Mouse (Mus musculus): ENCODE data around the gene Lrrfip2. TPM values are rescaled to one million over a fixed set of nuclear protein-coding genes. Genes with fewer than 3 reads are reported as not detected.

The Lrrfip2 gene
- polyA plus RNA-seq, 1 experiment from 2014 or later: 18.5 TPM

DNA sequence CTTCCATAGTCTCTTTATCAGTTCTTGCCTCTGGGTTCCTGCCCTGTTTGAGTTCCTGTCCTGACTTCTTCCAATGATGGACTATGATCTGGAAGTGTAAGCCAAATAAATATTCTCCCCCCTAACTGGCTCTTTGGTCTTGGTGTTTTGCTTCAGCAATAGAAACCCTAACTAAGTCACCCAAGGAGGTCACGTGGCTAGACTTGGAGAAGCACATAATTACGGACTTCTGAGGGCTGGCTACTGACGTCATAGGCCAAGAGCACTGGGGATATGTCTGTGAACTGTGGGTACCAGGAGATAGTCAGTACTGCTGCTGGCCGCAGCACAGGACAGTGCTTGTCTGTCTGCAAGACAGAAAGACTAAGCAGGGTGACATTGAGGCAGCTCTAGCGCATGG lies 35.6 kb upstream of the Lrrfip2 start:
- no peaks in the 10 kb centered on the region for H3K9me3 ChIP-seq (ENCODE audit: low read length)
- no peaks in the 10 kb centered on the region for H3K4me1 ChIP-seq (ENCODE audit: insufficient read depth)
- H3K9ac ChIP-seq (replicated peaks): no peak overlapping the region
- H3K36me3 ChIP-seq (replicated peaks; ENCODE audit: insufficient read depth, low read length): no peaks in the 10 kb centered on the region
- no peak overlapping the region for H3K27ac ChIP-seq (ENCODE audit: low read depth)
- no peak overlapping the region for H3K4me2 ChIP-seq (ENCODE audit: low read depth, low read length)
- DNase-seq: no peak
- H3K27me3 ChIP-seq (ENCODE audit: insufficient read depth, low read length): no peaks in the 10 kb centered on the region
- H3K4me3 ChIP-seq (ENCODE audit: low read depth, low read length): no peak overlapping the region
- no peak for TF ChIP-seq CTCF (IDR thresholded peaks at IDR 0.05; ENCODE audit: low read depth)
- no peak for ATAC-seq
- 76% methylated on average over 5 of the region's 5 CpGs for WGBS (ENCODE audit: insufficient replicate concordance)

DNA sequence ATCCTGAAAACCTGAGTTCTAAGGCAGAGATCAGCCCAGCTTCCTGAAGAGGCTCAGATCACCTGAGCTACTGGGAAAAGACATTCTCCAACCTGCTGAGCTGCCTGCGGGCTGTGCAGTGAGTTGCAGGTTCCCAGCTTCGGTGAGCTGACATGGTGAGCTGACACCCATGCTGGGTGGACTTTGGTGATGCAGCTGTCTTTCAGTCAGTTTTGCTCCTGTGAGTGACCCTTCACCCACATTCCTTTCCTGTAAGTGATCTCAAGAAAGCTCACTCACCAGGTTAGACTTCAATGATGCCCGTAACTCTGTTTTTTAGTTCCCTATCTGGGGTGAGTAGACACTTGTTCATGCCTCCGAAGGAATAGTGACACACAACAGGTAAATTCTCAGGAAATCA lies 32.1 kb upstream of the Lrrfip2 start:
- H3K9me3 ChIP-seq (ENCODE audit: low read length): no peaks in the 10 kb centered on the region
- ATAC-seq (no peak), DNase-seq (no peak)
- no peak overlapping the region for H3K27ac ChIP-seq (ENCODE audit: low read depth)
- 44% methylated on average over 4 of the region's 4 CpGs for WGBS (ENCODE audit: insufficient replicate concordance)
- no peaks in the 10 kb centered on the region for H3K27me3 ChIP-seq (ENCODE audit: insufficient read depth, low read length)
- no peak for TF ChIP-seq CTCF (IDR thresholded peaks at IDR 0.05; ENCODE audit: low read depth)
- no peak for TF ChIP-seq EP300 (IDR thresholded peaks at IDR 0.05; ENCODE audit: low read depth)
- no peak overlapping the region for H3K4me3 ChIP-seq (ENCODE audit: low read depth, low read length)
- no peaks in the 10 kb centered on the region for H3K36me3 ChIP-seq (replicated peaks; ENCODE audit: insufficient read depth, low read length)
- H3K9ac ChIP-seq (replicated peaks): no peak overlapping the region
- no peak overlapping the region for H3K4me2 ChIP-seq (ENCODE audit: low read depth, low read length)
- no peaks in the 10 kb centered on the region for H3K4me1 ChIP-seq (ENCODE audit: insufficient read depth)

- ATAC-seq (no peak), DNase-seq (no peak)
- Histone ChIP-seq H3K4me1 (ENCODE audit: insufficient read depth) (no peaks in the 10 kb centered on the region), H3K4me2 (ENCODE audit: low read depth, low read length) (no peak overlapping the region), H3K36me3 (replicated peaks; ENCODE audit: insufficient read depth, low read length) (no peaks in the 10 kb centered on the region), H3K9ac (replicated peaks) (no peak overlapping the region), H3K27me3 (ENCODE audit: insufficient read depth, low read length) (no peaks in the 10 kb centered on the region), H3K9me3 (ENCODE audit: low read length) (no peaks in the 10 kb centered on the region), H3K27ac (ENCODE audit: low read depth) (no peak overlapping the region), H3K4me3 (ENCODE audit: low read depth, low read length) (no peak overlapping the region)
- 64% methylated on average over 6 of the region's 6 CpGs for WGBS (ENCODE audit: insufficient replicate concordance)
- TF ChIP-seq EP300 (IDR thresholded peaks at IDR 0.05; ENCODE audit: low read depth) (no peak), CTCF (IDR thresholded peaks at IDR 0.05; ENCODE audit: low read depth) (no peak)
These were observed 31.3 kb upstream of the Lrrfip2 start for GRCm38 (mm10) chr9:111086137-111086536.

DNA sequence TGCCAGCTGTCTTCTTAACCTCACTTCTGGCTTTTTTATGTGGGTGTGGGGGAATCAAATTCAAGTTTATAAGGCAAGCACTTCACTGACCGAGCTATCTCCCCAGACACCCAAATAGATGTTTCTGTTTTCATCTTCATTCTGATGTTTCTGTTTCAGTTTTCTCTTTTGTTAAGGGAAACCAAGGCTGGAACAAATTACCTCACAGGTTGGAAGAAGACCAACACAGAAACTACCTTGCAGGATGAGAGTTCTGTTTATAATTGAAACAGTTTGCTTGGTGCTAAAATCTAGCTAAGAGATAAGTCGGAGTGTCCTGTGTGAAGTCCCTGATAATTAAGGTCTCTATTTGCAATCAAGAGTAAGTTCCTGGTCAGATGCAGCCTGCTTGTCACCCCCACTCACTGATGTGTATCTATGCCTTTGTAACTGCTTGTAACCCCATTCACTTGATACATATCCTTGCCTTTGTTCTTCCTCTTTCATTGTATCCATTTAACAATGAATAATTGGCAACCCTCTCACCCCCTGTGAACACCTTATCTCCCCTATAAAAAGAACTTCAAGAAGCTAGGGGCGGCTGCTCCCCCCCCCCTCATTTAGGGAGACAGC lies 30.3 kb upstream of the Lrrfip2 start:
- DNase-seq (no peak), ATAC-seq (no peak)
- Histone ChIP-seq H3K9ac (replicated peaks) (no peak overlapping the region), H3K9me3 (ENCODE audit: low read length) (no peaks in the 10 kb centered on the region), H3K4me2 (ENCODE audit: low read depth, low read length) (no peak overlapping the region), H3K4me3 (ENCODE audit: low read depth, low read length) (no peak overlapping the region), H3K27ac (ENCODE audit: low read depth) (no peak overlapping the region), H3K36me3 (replicated peaks; ENCODE audit: insufficient read depth, low read length) (no peaks in the 10 kb centered on the region), H3K27me3 (ENCODE audit: insufficient read depth, low read length) (no peaks in the 10 kb centered on the region), H3K4me1 (ENCODE audit: insufficient read depth) (no peaks in the 10 kb centered on the region)
- WGBS (ENCODE audit: insufficient replicate concordance): 51% methylated on average over 3 of the region's 3 CpGs
- no peak for TF ChIP-seq CTCF (IDR thresholded peaks at IDR 0.05; ENCODE audit: low read depth)
- TF ChIP-seq EP300 (IDR thresholded peaks at IDR 0.05; ENCODE audit: low read depth): no peak

DNA sequence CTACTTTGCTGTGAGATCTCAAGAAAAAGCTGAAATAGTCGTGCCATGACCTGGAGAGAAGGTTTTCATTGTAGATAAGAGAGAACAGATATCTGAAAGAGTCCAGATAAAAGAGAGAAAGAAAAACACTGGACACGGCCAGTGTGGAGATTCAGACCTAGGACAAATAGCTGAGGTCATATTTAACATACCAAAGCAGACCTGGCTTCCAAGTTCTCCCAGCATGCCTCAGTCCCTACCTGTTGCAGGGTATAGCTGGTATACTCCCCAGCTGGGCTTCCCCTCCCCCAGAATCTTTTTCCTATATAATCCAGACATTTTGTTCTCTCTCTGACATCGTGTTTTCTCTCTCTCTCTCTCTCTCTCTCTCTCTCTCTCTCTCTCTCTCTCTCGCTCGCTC lies 29.4 kb upstream of the Lrrfip2 start:
- no peak for ATAC-seq
- DNase-seq: no peak
- WGBS (ENCODE audit: insufficient replicate concordance): 17% methylated on average over 5 of the region's 5 CpGs

GRCm38 (mm10) chr9:111088886-111089285 lies 28.5 kb upstream of the Lrrfip2 start:
- H3K36me3 ChIP-seq (replicated peaks; ENCODE audit: insufficient read depth, low read length): no peaks in the 10 kb centered on the region
- DNase-seq: no peak
- 61% methylated on average over 7 of the region's 7 CpGs for WGBS (ENCODE audit: insufficient replicate concordance)
- H3K4me1 ChIP-seq (ENCODE audit: insufficient read depth): no peaks in the 10 kb centered on the region
- H3K27ac ChIP-seq (ENCODE audit: low read depth): no peak overlapping the region
- ATAC-seq: no peak
- no peak overlapping the region for H3K4me3 ChIP-seq (ENCODE audit: low read depth, low read length)
- H3K27me3 ChIP-seq (ENCODE audit: insufficient read depth, low read length): no peaks in the 10 kb centered on the region
- H3K9ac ChIP-seq (replicated peaks): no peak overlapping the region
- H3K4me2 ChIP-seq (ENCODE audit: low read depth, low read length): no peak overlapping the region
- TF ChIP-seq CTCF (IDR thresholded peaks at IDR 0.05; ENCODE audit: low read depth) (no peak), EP300 (IDR thresholded peaks at IDR 0.05; ENCODE audit: low read depth) (no peak)
- no peaks in the 10 kb centered on the region for H3K9me3 ChIP-seq (ENCODE audit: low read length)

More for the DNA sequence above, 29.4 kb upstream of the Lrrfip2 start:
- Histone ChIP-seq H3K4me2 (ENCODE audit: low read depth, low read length) (peak overlapping the region; percentile 27; the same call in 1 of the 2 replicates), H3K9ac (replicated peaks) (no peak overlapping the region), H3K36me3 (replicated peaks; ENCODE audit: insufficient read depth, low read length) (no peaks in the 10 kb centered on the region), H3K27me3 (ENCODE audit: insufficient read depth, low read length) (no peaks in the 10 kb centered on the region), H3K9me3 (ENCODE audit: low read length) (no peaks in the 10 kb centered on the region), H3K4me3 (ENCODE audit: low read depth, low read length) (no peak overlapping the region), H3K4me1 (ENCODE audit: insufficient read depth) (no peaks in the 10 kb centered on the region), H3K27ac (ENCODE audit: low read depth) (no peak overlapping the region)
- no peak for TF ChIP-seq EP300 (IDR thresholded peaks at IDR 0.05; ENCODE audit: low read depth)
- TF ChIP-seq CTCF (IDR thresholded peaks at IDR 0.05; ENCODE audit: low read depth): no peak

DNA sequence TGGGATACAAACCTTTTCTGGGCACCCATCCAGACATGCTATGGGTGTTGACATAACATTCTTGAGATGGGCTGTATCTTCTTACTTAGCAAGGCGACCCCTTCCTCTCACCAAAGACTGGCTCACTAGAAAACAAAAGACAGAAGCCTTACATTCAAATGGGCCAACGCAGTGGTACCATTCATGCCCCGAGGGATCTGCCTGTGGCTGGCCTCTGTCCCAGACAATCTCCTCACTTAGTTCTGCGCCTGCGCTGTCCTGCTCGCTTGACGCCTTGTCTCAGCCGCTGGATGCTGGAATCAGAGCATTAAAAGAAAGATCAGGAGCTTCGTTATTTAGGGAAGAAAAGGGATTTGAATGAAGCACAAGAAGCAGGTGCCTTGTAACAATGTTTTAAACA lies 24.7 kb upstream of the Lrrfip2 start:
- no peaks in the 10 kb centered on the region for H3K9me3 ChIP-seq (ENCODE audit: low read length)
- no peak overlapping the region for H3K4me3 ChIP-seq (ENCODE audit: low read depth, low read length)
- H3K27me3 ChIP-seq (ENCODE audit: insufficient read depth, low read length): no peaks in the 10 kb centered on the region
- no peak overlapping the region for H3K9ac ChIP-seq (replicated peaks)
- no peak overlapping the region for H3K4me2 ChIP-seq (ENCODE audit: low read depth, low read length)
- WGBS (ENCODE audit: insufficient replicate concordance): 71% methylated on average over 9 of the region's 9 CpGs
- H3K27ac ChIP-seq (ENCODE audit: low read depth): no peak overlapping the region
- no peaks in the 10 kb centered on the region for H3K36me3 ChIP-seq (replicated peaks; ENCODE audit: insufficient read depth, low read length)
- DNase-seq (no peak), ATAC-seq (no peak)
- H3K4me1 ChIP-seq (ENCODE audit: insufficient read depth): peaks cover 4% of the 10 kb centered on the region; the same call in 1 of the 2 replicates
- TF ChIP-seq CTCF (IDR thresholded peaks at IDR 0.05; ENCODE audit: low read depth) (no peak), EP300 (IDR thresholded peaks at IDR 0.05; ENCODE audit: low read depth) (no peak)
